Mouse (Mus musculus) heart, adult 2 months (tissue): ENCODE measurements around the gene Olfr341.

Experiments
- CTCF ChIP-seq: fragments of 200-600 bp; IDR thresholded peaks from 2 replicates; pipeline ENCODE4 v1.8.1; 2022; ENCODE audit warnings: antibody characterized with exemption, mild to moderate bottlenecking, moderate library complexity
- EP300 ChIP-seq: fragments of 200-500 bp; IDR thresholded peaks from 2 replicates; pipeline ENCODE4 v1.6.1; 2011; ENCODE audit warnings: low read depth, low read length, control low read depth; ENCODE audit not compliant: insufficient read depth
- POLR2A ChIP-seq: fragments of 200-500 bp; IDR thresholded peaks from 2 replicates; pipeline ENCODE4 v1.6.1; 2011; ENCODE audit warnings: mild to moderate bottlenecking, low read depth, low read length, control low read depth; ENCODE audit not compliant: insufficient read depth

- TF ChIP-seq EP300 (no peak), POLR2A (no peak), CTCF (no peak)
Measured at GRCm38 (mm10) chr2:36452287-36452686, 30.0 kb downstream of the Olfr341 start, which contains the start of gene Olfr340.
